Mouse (Mus musculus) liver, embryonic 14.5 days (tissue): ENCODE measurements at regions not wholly inside any gene's neighbourhood (a gene's known extent, or its start where the extent isn't known, plus 50 kb on each side); places are given as distances from the start of the nearest gene placed in this dataset.

Experiments
- CTCF ChIP-seq: IDR thresholded peaks from 2 replicates; pipeline ENCODE4 v1.5.1; 2016; ENCODE audit warnings: antibody characterized with exemption, low read depth, control low read depth
- EP300 ChIP-seq: IDR thresholded peaks from 2 replicates; pipeline ENCODE4 v1.6.1; 2016; ENCODE audit warnings: antibody characterized with exemption, low read depth

- no peak for TF ChIP-seq CTCF
- no peak for TF ChIP-seq EP300
These were observed 219.2 kb downstream of the S1pr1 start for GRCm38 (mm10) chr3:115495692-115496091.
